Mouse (Mus musculus): ENCODE data around the gene Prrxl1. TPM values are rescaled to one million over a fixed set of nuclear protein-coding genes. Genes with fewer than 3 reads are reported as not detected.

Prrxl1 gene
- polyA plus RNA-seq, 1 experiment from 2014 or later: 7.9 TPM

GRCm38 (mm10) chr14:32695906-32696305 lies 96.7 kb downstream of the Prrxl1 start:
- no peak overlapping the region for H3K4me3 ChIP-seq
- H3K4me1 ChIP-seq: peaks cover 18% of the 10 kb centered on the region
- H3K36me3 ChIP-seq (replicated peaks): no peaks in the 10 kb centered on the region
- DNase-seq (ENCODE audit: low spot score): no peak
- no peak overlapping the region for H3K27ac ChIP-seq (replicated peaks)
- H3K9me3 ChIP-seq: no peaks in the 10 kb centered on the region
- 87% methylated on average over 2 of the region's 2 CpGs for WGBS
- H3K27me3 ChIP-seq (replicated peaks; ENCODE audit: low read depth, poor library complexity, severe bottlenecking): no peaks in the 10 kb centered on the region

DNA sequence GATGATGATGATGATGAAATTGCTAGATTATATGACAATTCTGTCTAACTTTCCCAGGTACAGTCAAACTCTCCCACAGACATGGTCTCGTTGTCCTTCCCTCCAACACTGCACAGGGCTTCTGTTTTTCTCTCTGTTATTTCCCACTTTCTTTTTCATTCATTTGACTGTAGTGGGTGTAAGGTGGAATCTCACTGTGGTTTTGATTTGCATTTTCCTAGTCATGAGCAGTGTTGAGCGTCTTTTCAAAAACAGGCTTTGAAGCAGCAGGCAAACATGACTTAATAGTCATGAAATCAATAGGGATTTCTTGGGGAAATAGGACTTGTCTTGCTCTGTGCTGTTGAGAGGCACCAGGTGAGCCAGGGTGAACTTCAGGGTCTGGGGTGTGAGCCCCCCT lies 97.1 kb downstream of the Prrxl1 start:
- no peaks in the 10 kb centered on the region for H3K36me3 ChIP-seq (replicated peaks)
- 88% methylated on average over 2 of the region's 2 CpGs for WGBS
- no peak overlapping the region for H3K4me3 ChIP-seq
- no peaks in the 10 kb centered on the region for H3K9me3 ChIP-seq
- DNase-seq (ENCODE audit: low spot score): no peak
- H3K27ac ChIP-seq (replicated peaks): no peak overlapping the region
- peaks cover 23% of the 10 kb centered on the region for H3K4me1 ChIP-seq
- H3K27me3 ChIP-seq (replicated peaks; ENCODE audit: low read depth, poor library complexity, severe bottlenecking): no peaks in the 10 kb centered on the region

DNA sequence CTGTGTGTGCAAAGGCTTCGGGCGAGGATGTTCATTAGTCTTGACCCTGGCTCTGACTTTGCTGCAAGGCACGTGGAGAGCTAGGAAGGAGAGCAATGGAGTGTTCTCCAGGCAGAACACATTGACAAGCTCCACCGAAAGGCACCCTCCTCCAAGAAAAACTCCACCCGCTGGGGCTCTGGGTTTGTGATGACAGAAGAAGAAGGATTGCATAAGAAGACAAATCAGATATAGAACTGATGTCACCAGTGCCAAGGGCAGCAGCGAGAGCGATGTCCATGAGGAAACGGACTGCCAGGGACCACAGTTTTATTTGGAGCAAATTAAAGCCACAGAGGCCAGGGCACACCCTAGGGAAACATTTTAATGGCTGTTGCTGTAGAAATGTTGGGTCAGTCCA lies 98.6 kb downstream of the Prrxl1 start:
- H3K4me1 ChIP-seq: peaks cover 23% of the 10 kb centered on the region
- no peak overlapping the region for H3K27ac ChIP-seq (replicated peaks)
- no peak overlapping the region for H3K4me3 ChIP-seq
- no peak for DNase-seq (ENCODE audit: low spot score)
- no peaks in the 10 kb centered on the region for H3K9me3 ChIP-seq
- no peaks in the 10 kb centered on the region for H3K27me3 ChIP-seq (replicated peaks; ENCODE audit: low read depth, poor library complexity, severe bottlenecking)
- 86% methylated on average over 8 of the region's 8 CpGs for WGBS
- no peaks in the 10 kb centered on the region for H3K36me3 ChIP-seq (replicated peaks)

DNA sequence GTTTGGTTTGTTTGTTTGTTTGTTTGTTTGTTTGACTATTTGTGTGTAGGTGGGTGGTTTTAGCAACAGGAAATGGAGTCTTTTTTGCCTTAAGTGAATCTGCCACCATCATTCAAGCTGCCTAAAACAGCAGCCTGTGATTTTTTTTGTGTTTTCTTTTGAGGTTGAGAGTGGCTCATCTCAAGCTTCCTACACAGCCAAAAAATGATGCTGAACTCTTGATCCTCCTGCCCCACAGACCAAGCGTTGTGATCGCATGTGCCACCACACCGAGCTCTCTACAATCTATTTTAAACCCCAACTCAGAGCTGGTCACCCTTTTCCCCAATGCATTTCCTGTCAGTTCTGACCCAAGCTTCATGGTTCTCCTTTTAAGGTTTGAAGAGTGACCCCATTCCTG lies 99.3 kb downstream of the Prrxl1 start:
- DNase-seq (ENCODE audit: low spot score): no peak
- peaks cover 17% of the 10 kb centered on the region for H3K4me1 ChIP-seq
- no peaks in the 10 kb centered on the region for H3K36me3 ChIP-seq (replicated peaks)
- no peaks in the 10 kb centered on the region for H3K27me3 ChIP-seq (replicated peaks; ENCODE audit: low read depth, poor library complexity, severe bottlenecking)
- no peak overlapping the region for H3K4me3 ChIP-seq
- H3K27ac ChIP-seq (replicated peaks): no peak overlapping the region
- no peaks in the 10 kb centered on the region for H3K9me3 ChIP-seq
- 84% methylated on average over 3 of the region's 3 CpGs for WGBS

Other genes with a start within 250 kb of the Prrxl1 start
- gene 1700024G13Rik, start 211.0 kb upstream of the Prrxl1 start, polyA plus RNA-seq (2016; fragmentation: Nextera tagmentation; extraction: Ambion mirVana): not detected in 2 replicates
- 0.45 and 2.2 TPM in 2 replicates for gene Slc18a3, start 134.6 kb upstream of the Prrxl1 start, polyA plus RNA-seq (2016; fragmentation: Nextera tagmentation; extraction: Ambion mirVana)
- gene Chat, start 133.4 kb upstream of the Prrxl1 start, polyA plus RNA-seq (2016; fragmentation: Nextera tagmentation; extraction: Ambion mirVana): 0.36 and 0.39 TPM in 2 replicates
- 28.9 and 29.6 TPM in 2 replicates for gene Ercc6, start 85.9 kb upstream of the Prrxl1 start, polyA plus RNA-seq (2016; fragmentation: Nextera tagmentation; extraction: Ambion mirVana)
- gene 3425401B19Rik, start 85.9 kb downstream of the Prrxl1 start, polyA plus RNA-seq (2016; fragmentation: Nextera tagmentation; extraction: Ambion mirVana): 0.18 and 0.61 TPM in 2 replicates
- gene Tmem273, start 186.6 kb downstream of the Prrxl1 start, polyA plus RNA-seq (2016; fragmentation: Nextera tagmentation; extraction: Ambion mirVana): 0.10 and 0.24 TPM in 2 replicates
- gene Fam170b, start 234.6 kb downstream of the Prrxl1 start, polyA plus RNA-seq (2016; fragmentation: Nextera tagmentation; extraction: Ambion mirVana): not detected in 2 replicates

All from embryonic facial prominence, embryonic 10.5 days (tissue).